Mouse (Mus musculus) adrenal gland, postnatal 25 days (tissue): ENCODE results near the gene Pde10a. TPM values are rescaled to one million over a fixed set of nuclear protein-coding genes. Genes with fewer than 3 reads are reported as not detected.

ENCODE experiments used
- DNase-seq: peaks from one replicate; pipeline ENCODE4 v3.0.0; 2021; ENCODE audit warnings: mixed read lengths
- total RNA-seq: library from RNA; stranded (reverse); gene quantifications from 2 replicates; pipeline ENCODE4 v1.2.3, GENCODE M21; 2021

Pde10a gene
- total RNA-seq, 1 experiment from 2014 or later, result 16.8 TPM

DNA sequence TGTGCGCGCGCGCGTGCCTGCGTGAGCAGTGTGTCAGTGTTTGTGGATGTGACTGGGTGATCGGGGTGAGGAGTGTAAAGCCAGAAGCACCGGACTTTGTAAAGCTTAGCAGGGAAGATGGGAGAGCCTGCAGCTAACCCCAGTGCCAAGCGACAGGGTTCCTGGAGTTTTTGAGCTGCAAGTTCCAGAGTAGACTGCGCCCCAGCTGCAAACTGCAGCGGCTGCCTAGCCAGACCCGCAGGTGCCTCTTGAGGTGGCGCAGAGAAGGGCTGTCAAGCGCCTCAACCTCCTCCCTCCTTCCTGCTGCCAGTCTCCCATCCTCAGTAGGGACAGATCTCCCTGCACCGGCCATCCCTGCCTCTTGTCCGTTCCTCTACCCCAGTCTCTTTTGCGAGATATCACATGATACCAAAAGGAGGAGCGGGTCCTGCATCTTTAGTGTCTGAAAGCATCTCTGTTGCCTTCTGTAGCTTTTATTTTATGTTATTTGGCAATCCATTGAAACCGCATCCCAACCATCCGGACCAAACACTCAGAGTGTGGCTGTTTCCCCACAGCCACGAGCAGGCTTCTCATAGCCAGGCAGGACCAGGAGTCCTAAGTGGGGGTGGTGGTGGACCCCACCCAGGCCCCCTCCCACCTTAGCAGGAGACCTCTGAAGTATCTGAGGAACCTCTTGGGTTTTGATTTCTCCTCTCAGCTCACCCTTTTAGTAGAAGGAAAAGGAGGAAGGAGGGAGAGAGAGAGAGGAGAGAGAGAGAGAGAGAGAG, 984 bp downstream of the Pde10a start:
- no peak for DNase-seq

DNA sequence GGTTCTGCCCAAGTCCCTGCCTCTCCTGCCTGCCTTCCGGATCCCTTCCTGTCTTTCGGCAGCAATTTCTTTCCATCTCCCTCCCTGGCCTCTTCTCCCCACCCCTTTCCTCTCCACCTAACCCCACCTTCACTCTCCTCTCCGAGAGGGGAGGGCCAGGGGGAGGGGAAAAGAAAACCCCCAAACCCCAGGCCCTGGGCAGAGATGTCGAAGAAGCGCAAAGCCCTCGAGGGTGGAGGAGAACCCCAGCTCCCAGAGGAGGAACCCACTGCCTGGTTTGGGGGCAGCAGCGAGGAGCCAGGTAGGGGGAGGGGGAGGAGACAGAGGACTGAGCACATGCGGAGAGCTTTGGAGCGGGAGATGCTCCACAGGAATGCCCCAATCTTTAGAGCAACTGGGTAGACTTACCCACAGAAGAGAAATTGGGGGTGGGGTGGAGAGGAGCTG, 1.7 kb downstream of the Pde10a start:
- no peak for DNase-seq

DNA sequence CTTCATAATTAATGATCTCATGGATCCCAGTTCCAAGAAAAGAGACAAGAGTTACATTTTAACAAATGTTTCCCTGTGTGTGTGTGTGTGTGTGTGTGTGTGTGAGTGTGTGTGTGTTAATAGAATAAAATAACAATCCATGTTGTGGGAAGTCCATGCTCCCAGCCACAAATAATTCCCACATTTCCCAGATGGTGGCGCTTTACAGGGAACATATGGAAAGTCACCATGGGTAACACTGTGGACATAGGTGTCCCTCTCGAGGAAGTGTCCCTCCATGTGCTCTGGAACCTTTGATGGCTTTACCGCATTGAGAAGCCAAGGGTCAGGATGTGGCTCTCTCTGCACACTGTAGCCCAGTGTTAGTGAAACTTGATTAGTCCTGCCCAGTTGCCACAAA, 3.5 kb downstream of the Pde10a start:
- no peak for DNase-seq

DNA sequence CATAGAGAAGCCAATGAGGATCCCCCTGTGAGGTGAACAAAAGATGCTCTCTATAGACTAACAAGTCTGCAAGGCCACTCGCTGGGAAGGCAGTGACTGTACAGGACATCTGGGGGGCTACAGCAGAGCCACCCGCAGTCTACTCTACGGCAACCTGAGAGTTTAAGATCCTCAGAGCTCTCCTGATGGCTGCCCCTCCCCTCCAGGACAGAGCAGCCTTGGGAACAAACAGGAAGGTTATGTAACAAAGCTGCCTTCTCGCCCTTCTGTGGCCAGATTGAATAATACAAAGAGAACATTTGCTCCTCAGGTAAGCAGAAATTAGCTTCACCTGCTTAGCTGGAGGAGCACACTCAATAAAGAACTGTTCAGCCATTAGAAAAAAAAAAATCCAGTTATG, 7.4 kb downstream of the Pde10a start:
- DNase-seq, result no peak

DNA sequence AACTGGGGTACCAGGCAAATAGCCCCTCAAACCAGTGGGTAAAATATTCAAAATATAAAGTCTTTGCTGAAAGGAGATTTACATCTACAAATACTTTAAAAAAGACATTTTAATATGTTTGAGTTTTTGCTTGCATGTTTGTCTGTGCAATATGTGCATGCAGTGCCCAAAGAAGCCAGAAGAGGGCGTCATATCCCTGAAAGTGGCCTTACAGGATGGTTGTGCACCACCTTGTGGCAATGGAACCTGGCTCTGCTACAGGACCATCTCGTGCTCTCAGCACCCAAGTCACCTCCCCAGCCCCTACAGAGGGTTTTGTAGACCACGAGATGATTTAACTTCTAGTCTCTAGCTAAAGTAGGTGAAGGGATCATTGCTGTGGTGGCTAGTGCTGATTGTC, 8.7 kb downstream of the Pde10a start:
- no peak for DNase-seq

DNA sequence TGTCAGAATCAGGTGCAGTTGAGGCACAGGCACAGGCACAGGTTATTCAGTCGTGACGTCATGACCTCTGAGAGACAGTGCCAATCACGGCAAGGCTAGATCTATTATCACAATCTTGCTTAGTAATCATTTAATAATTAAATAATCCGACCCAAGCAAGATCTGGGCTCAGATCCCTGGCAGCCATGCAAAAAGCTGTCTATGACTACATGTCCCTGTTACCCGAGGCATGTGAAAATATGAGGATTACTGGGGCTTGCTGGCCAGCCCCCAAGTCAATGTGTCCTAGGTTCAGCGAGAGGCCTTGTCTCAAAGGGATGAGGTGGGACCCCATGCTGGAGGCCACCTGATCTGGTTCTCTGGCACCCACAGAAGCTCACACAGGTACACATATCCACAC, 11.3 kb downstream of the Pde10a start:
- peak; percentile 16 for DNase-seq

DNA sequence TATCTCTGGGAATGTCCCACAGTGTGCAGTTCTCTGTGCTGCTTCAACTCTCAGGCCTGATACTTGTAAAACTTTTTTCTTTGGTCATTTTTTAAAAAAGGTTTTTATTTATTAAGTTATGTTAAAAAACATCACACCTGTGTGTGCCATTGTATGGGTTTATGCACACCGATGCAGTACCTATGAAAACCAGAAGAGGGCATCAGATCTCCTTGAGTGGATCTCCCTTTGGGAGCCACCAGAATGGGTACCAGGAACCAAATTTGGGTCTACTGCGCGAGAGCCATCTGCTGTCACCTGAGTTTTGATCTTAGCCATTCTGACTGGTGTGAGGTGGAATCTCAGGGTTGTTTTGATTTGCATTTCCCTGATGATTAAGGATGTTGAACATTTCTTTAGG, 12.9 kb downstream of the Pde10a start:
- DNase-seq, result no peak

DNA sequence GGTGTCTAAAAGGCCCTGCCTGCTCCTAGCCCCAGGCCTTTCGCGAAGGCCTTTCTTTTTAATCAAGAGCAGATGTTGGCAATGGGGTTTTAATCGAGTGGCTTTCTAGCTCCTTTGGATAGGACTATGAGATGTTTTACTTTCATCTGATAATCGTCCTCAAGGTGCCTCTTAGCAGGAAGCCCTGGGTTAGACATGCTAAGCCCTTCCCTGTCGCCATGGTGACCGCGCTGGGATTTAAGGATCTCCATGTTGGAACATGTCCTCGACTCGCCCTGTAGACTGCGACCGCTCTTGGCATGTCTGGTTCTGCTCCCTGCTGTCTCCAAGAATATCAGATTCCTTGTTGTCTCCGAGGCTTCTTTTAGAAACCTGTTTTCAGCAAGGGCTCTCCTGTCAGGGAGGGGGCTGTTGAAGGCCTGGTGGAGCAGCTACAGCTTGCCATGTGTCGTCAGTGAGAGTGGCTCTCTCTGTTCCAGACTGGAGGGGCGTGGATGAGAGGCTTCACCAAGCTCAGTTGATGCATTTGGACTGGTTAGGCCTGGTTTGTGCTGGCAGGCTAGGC, 16.9 kb downstream of the Pde10a start:
- no peak for DNase-seq

DNA sequence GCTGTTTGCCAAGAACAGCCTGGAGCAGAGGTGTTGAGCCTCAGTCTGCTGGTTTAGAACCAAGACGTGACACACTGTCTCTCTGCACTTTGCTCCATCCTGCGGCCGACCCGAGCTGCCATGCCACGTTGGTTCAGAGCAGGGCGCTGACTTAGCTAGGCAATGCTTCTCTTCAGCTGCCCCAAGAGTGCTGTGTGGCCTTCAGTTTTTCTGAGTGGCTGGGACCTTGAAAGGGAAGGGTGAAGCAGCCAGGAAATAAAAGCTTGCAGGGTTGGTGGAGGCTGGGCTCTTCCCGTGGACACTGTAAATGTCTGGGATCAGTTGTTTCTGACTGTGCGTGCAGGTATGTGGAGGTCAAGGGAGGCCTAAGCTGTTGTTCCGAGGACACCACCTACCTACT, 21.2 kb downstream of the Pde10a start:
- peak; percentile 41 for DNase-seq

DNA sequence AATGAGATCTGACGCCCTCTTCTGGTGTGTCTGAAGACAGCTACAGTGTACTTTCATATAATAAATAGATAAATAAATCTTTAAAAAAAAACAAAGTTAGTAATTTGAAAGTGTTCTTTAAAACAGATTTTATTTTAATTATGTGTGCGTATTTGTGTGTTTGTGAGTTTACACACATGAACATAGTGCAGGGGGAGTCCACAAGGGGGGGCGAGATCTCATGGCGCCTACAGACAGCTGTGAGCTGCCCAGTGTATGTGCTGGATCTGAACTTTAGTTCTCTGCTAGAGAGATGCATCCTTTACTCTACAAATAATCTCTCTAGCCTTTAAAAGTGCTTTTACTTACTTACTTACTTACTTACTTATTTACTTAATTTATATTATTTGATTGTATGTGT, 23.6 kb downstream of the Pde10a start:
- DNase-seq, result no peak

DNA sequence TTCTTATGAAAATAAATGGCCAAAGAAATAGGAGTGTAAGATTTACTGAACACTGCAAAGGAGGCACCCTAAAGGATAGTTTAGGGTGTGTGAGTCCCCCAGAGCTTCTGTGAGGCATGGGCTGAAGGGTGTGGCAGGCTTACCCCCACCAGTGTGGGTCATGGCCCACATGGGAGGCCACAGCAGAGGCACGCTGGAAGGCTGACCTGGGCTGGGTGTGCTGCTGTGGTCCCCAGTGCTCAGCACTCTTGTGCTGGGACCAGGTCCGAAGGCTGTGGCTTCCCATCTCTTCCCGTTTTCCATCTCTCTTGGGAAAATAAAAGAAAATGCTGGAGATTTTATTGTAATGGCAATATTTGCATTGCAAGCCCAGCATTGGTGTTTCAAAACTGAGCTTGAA, 26.5 kb downstream of the Pde10a start:
- no peak for DNase-seq

DNA sequence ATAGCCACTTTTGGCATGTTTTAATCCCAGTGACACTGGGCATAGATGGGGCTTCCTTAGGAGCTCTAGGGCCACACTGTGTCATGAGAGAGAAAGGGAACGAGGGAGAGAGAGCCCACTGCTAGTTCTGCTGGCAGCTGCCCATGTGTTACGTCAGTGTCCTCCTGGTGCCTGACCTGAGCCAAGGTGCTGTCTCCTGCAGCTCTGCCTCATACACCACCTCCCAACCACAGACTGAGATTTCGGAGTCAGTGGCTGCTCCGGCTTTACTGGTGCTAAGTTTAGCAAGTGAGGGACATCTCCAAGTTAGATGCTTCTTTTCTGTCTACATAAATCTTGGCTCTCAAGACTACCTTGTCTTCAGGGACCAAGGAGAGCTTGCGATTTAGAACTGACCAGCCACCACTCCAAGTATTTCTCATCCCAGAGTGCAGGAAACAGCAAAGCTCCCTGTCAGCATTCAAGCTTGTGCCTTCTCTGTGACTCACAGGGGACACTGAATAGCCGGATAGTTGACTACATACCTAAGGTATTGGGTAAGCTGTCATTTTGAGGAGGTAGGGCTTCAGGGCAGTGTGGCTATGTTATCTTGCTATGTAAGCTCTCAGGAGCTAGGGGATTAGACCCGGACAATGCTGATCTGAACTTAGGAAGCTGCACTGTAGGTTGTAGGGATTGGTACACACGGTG, 27.3 kb downstream of the Pde10a start:
- peak; percentile 30 for DNase-seq

DNA sequence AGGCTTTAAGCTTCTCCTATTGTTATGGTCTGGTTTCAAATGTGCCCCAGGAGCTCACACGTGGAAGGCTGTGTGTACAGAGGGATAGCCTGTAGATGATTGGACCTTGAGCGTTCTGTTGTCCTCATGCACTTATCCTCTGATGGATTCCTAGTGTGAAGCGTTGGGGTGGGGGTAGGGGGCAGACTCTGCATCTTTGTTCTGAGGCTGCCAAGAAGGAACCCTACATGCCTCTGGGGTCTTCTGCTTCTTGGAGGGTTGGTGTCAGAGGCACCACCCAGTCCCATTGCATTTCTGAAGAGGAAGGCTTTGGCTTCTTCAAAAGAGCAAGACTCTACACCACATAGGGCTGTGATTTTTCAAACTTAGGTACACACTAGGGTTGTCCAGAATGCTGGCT, 28.4 kb downstream of the Pde10a start:
- no peak for DNase-seq

DNA sequence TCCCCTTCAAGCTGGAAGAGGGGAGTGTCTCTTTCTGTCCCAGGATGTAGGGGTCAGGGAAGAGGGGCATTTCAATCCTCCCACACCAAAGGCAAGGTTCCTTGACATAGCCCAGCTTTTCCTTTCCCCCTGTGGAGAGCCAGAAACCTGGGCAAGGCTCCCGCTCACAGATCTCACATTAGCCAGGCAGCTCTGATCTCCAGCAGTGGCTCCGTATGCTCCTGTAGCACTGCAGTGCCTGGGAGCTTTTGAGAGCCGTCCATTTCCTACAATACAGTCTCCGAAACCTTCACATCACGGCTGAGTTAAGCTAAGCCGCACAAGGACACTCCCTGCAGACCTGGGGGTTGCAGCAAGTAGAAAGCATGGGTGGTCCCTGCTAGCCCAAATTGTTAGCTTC, 29.0 kb downstream of the Pde10a start:
- DNase-seq, result no peak

DNA sequence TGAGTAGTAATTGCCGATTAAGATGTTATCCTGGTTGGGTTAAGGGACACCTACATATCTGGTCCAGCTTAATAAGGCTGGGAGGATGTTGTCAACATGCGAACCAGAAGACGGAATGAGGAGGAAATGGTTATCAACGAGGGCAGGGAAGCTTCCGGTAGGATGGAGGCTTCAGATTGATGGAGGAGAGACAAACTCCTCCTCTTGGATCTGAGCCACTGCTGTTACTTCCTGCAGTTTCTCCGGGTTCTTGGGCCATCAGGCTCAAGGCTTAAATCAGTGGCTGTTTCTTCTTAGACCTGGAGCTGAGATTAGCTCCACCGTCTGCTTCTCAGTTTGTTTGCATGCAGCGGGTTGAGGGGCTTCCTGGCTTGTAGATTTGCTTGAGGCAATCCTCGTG, 30.6 kb downstream of the Pde10a start:
- DNase-seq, result no peak

DNA sequence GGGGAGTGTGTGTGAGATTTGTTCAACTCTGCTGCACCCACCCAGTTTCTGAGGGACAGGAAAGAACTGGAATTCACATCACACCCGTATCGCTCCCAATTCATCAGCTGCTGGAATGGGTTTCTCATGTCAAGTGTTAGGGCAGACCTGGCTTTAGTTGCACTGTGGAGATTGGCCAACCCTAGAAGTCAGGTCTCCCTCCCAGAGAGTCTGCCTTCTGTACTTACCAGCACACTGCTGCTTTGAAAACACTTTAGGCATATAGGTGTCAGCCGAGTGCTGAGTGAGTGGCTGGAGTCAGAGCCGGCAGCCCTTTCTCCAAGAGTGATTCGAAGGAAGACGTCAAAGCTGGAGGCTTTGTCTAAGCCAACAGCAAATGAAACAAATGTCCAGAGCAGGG, 31.1 kb downstream of the Pde10a start:
- no peak for DNase-seq

DNA sequence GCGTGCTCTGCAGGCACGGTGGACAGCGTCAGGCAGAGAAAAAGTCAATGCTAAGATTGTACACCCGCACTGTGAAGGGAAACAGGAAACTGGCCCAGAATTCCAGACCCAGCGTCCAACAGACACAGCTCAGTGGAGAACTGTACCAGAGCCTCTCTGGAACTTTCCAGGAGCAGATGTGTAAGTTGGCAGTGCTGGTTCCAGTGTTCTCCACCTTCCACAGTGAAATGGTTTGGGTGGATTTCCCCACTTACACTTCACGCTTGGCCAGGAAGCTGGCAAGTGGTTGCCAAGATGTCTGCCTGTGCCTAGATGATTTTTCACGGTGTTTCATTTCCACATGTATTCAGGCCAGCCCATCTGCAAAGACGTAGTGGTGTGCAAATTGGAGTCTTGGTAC, 32.8 kb downstream of the Pde10a start:
- no peak for DNase-seq

DNA sequence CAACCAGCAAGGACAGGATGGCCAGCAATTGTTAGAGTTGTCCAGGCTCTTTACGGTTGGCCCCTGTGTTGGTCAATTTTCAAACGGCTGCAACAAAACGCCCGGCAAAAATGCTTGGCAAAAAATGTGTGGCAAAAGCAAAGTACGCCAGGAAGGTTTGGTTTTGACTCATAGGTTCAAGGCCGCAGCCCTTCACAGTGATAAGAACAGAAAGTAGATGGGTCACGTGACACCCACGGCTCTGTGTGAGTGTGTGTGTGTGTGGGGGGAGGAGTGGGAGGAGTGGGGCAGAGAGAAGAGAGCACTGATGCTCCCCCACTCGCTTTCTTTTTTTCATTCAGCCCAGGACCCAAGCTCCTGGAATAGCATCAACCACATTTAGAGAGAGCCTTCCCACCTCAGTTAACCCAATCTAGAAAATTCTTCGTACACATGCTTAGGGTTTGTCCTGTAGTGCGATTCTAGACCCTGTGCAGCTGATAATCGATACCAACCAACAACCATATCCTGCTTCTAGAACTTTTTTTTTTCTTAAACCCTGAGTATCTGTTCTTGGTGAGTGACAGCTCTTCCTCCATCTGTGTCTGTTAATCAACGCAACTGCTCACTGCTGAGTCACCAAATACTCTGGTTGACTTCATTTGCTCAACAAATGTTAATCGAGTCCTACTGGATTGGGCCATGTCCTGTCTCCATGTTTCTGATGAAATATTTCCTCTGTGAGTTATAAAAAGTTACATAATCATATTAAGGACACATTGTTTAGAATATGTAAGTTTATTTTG, 37.1 kb downstream of the Pde10a start:
- DNase-seq, result peak; percentile 43

DNA sequence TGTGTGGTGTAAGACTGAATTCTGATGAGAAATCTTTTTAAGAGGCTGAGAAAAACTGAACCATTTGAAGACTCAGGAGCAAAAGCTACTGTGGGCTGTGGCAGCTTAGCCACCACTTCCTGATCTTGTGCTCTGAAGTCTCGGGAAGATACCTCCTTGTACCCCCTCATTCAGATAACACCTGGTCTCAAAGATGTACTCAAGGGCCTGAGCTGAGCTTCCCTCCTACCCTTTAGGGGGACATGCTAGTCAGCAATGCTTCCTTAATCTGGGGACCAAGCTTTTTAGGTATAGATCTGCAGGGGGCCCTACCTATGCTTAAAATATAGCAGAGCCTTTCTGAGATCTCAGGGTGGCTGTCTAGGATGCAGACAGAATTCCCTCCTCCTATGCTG, 37.7 kb downstream of the Pde10a start:
- no peak for DNase-seq

DNA sequence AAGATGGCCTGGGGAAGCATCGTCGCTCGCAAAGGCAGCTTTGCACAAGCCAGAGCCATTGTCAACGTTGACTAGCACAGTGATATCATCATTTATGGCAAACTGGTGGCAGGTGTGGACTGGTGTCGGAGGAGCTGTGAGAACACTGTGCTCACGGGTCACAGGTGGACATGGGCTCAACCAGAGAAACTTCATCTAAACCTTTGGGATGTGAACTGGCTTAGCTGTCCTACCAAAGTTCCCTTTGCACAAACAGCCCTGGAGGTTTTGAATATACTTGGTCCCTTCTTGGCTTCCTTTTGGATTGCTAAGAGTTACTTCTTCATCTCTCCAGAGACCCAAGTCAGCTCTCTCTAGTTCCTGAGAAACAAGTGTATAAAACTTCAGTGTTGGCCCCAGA, 41.7 kb downstream of the Pde10a start, which contains the start of gene Gm17087:
Gene Gm17087 (minus strand): TSS at position 101 of the 400 bp plus-strand sequence.
- DNase-seq, result no peak

DNA sequence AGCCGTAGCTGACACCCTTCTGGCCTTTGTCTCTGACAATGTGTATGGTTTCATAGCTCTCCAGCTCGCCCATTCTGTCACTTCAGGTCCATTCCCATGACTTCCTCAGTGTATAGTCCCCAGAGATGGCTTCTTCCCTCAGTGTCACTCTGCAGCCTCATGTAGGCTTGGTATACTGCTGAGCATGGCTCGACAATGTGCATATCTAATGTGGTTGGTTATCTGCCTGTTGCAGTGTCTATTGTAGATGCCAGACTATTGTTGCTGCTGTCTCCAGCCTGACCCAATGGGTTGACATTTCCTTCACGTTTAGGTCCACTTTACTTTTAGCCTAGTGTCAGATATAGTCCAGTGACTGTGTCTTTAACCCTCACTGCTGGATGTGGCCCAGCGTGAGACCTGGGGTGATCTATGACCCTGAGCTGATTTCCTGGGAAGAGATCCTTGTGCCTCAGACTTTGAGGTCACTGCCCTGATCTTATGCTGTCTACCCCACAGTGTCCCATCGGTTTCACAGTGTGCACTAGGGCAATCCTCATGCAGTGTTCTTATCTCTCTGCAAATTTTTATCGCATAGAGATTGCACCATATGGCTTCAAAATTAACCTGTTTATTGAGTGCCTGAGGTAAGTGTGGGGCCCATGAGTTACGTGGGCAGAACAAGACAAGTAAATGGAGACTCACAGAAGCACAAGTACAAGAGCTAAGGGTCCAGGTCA, 48.5 kb downstream of the Pde10a start:
- DNase-seq, result no peak

DNA sequence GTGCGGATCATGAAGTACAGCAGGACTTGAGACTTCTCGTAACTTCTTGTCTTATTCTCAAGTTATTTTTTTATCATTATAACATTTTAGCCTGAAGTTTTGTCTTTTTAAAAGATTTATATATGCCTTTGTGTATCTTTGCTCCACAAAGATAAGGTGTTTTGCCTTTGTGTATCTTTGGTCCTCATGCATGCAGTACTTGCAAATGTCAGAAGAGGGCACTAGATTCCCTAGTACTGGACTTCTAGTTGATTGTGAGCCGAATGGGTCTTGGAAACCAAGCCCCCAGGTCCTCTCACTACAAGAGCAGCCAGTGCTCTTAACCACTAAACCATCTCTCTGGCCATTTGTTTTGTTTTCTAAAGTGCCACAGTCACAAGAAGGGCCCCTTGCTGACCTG, 55.2 kb downstream of the Pde10a start:
- DNase-seq, result no peak
